Mouse (Mus musculus) embryonic stem cell, embryonic (primary cell): ENCODE data around the gene Clec4f.

Experiments
- CTCF ChIA-PET, 4 experiments: fragments of 300-600 bp in 2 of 4; fragments of 350-600 bp in 2 of 4; sonication (Branson Sonifier 250); formaldehyde crosslinking; loops; one replicate each; lab custom pipeline; 2022; ENCODE audit warnings: inconsistent platforms in 2 of 4; lab: Charles Lee
- POLR2A ChIA-PET, 4 experiments: fragments of 300-600 bp in 2 of 4; fragments of 350-600 bp in 2 of 4; sonication (Branson Sonifier 250); formaldehyde crosslinking; loops; one replicate each; lab custom pipeline; 2022; ENCODE audit warnings: antibody characterized with exemption in 4 of 4, inconsistent platforms in 1 of 4; lab: Charles Lee

Clec4f gene

DNA sequence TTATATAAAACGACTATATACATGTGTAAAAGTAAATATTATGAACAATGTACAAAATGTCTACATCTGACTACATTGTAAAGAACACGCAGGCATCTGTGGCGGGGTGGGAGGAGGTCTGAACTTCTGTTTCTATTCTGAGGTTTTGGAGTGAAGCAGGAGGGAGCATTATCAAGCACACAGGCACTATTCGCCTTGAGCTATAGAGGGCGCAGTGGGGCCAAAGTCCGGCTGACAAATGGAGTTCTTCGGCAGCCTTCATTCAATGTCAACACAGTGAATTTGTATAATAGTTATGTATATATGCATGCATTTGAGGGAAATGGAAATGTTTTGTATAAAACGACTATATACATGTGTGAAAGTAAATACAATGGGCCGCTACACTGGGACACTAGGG, 57.3 kb downstream of the Clec4f start:
- POLR2A ChIA-PET, result interaction anchor here in 1 of 4 experiments (1.6 kb wide), 1 partner anchor 273 kb away, joined by 4 read pairs; the partner anchor contains the start of genes Mob1a and Mthfd2
- CTCF ChIA-PET, result interaction anchor here (0.6 to 3.8 kb wide), 18 partner anchors 9 to 466 kb away, joined by 3 to 13 read pairs (median 4); partner anchors contain the start of gene Tex261 (in 1 of the 4)

DNA sequence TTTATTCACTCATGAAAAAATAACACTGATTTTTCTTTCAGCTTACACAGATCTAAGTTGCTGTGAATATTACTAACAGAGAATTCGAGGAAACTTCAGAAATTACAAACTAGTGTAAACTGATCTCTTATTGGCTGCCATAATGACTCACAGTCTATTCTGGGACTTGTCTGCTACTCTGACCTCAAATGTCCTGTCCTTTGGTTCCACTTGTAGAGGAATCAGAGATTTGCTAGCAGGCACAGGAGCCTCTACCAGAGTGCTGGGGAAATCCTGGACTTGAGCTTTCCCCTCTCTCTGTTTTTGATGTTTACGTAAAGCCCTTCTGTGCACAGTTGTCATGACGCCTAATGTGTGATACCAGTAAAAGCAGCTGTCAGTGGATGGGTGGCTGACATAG, 58.0 kb downstream of the Clec4f start:
- ChIA-PET CTCF (interaction anchor here (0.6 to 3.8 kb wide), 12 partner anchors 9 to 441 kb away, joined by 3 to 13 read pairs (median 4); partner anchors contain the start of gene Tex261 (in 1 of the 4)), POLR2A (no interaction called here)

- ChIA-PET POLR2A (no interaction called here), CTCF (interaction anchor here in 1 of 4 experiments (0.9 to 2.4 kb wide), 2 partner anchors 12 kb away, joined by 3 to 11 read pairs; no protein-coding TSS in a partner anchor)
These were observed 61.0 kb downstream of the Clec4f start for GRCm38 (mm10) chr6:83595035-83595434.
